Mouse (Mus musculus) spleen, adult 2 months (tissue): ENCODE results near the gene Mmp24. TPM values are rescaled to one million over a fixed set of nuclear protein-coding genes. Genes with fewer than 3 reads are reported as not detected.
A peak's percentile ranks its signal among the peaks of the same experiment; 100 is the strongest.
"Not testable (repeated sequence)": the region's sequence is repeated elsewhere in the genome, so short reads cannot be mapped to it uniquely, and the experiment has no call there.

Source experiments
- DNase-seq, 2 experiments: peaks; one replicate each; pipeline versions ENCODE4 v3.0.0 to v3.0.0-alpha.2; 2012 to 2021; ENCODE audit warnings: low spot score in 2 of 2, low read depth in 1 of 2
- H3K27ac ChIP-seq: fragments of 200-500 bp; 2 replicates; pipeline ENCODE4 v1.5.1; 2012; ENCODE audit warnings: low read length, inconsistent platforms; ENCODE audit not compliant: insufficient read depth
- H3K27me3 ChIP-seq: fragments of 200-500 bp; 2 replicates; pipeline ENCODE4 v1.6.1; 2012; ENCODE audit warnings: mild to moderate bottlenecking, moderate library complexity, low read length, inconsistent platforms; ENCODE audit not compliant: control insufficient read depth, insufficient read depth
- H3K36me3 ChIP-seq: fragments of 200-500 bp; 2 replicates; pipeline ENCODE4 v1.6.1; 2012; ENCODE audit warnings: mild to moderate bottlenecking, low read length, inconsistent platforms; ENCODE audit not compliant: control insufficient read depth, insufficient read depth
- H3K4me1 ChIP-seq: fragments of 200-500 bp; 2 replicates; pipeline ENCODE4 v1.6.1; 2011; ENCODE audit warnings: inconsistent platforms; ENCODE audit not compliant: control insufficient read depth, insufficient read depth, insufficient read length
- H3K4me3 ChIP-seq: fragments of 200-500 bp; 2 replicates; pipeline ENCODE4 v1.5.1; 2011; ENCODE audit warnings: mild to moderate bottlenecking, inconsistent platforms; ENCODE audit not compliant: insufficient read depth, insufficient read length; ENCODE audit errors: extremely low read depth
- CTCF ChIP-seq: fragments of 200-500 bp; IDR thresholded peaks from 2 replicates; pipeline ENCODE4 v1.5.1; 2011; ENCODE audit warnings: mild to moderate bottlenecking, inconsistent platforms; ENCODE audit not compliant: insufficient read depth, insufficient read length, insufficient replicate concordance; ENCODE audit errors: extremely low read depth
- POLR2A ChIP-seq: fragments of 200-500 bp; IDR thresholded peaks from 2 replicates; pipeline ENCODE4 v1.6.1; 2011; ENCODE audit warnings: low read depth, low read length, inconsistent platforms
- WGBS: fragments of 180-500 bp; shearing (Covaris S2); methylation state at CpG from one replicate; pipeline ENCODE4 v1.1.7; 2018; 5-methylcytosine and 5-hydroxymethylcytosine counted together
- polyA plus RNA-seq: library from polyadenylated mRNA; depleted of rRNA; stranded (reverse); fragments of >200 nt; gene quantifications from 2 replicates; pipeline ENCODE4 v1.2.3, GENCODE M21; 2012

Mmp24 gene
- polyA plus RNA-seq, 1 experiment = not detected

- Histone ChIP-seq H3K36me3 (peaks cover 19% of the 10 kb centered on the region), H3K4me1 (peaks cover 11% of the 10 kb centered on the region; the same call in 1 of the 2 replicates), H3K27me3 (no peaks in the 10 kb centered on the region), H3K27ac (no peak overlapping the region), H3K4me3 (no peak overlapping the region)
- DNase-seq = no peak
- WGBS = 91% methylated on average over 5 of the region's 5 CpGs
- TF ChIP-seq CTCF = no peak
- TF ChIP-seq POLR2A = no peak
Observed at GRCm38 (mm10) chr2:155820779-155821178, 45.6 kb downstream of the Mmp24 start.

DNA sequence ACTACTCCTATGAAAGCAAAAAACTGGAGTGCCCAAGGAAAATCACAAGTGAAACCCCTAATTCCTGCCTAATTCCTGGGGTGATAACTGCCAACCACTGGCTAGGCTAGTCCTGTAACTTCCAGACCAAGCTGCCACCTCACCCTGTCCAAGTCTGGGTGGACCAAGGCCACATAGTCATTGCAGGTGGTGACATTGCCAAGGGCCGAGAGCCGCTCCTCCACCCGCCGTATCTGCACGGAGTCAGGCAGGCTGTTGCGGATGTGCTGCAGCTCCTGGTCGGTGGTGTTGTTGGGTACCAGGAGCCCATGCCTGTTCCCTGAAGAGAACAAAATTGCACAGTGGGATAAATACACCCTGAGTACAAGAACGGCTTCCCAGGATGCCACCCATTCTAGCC lies 48.6 kb downstream of the Mmp24 start:
- DNase-seq = no peak
- H3K4me3 ChIP-seq = no peak overlapping the region
- H3K27me3 ChIP-seq = no peaks in the 10 kb centered on the region
- no peak overlapping the region for H3K27ac ChIP-seq
- H3K4me1 ChIP-seq = peaks cover 7% of the 10 kb centered on the region; the same call in 1 of the 2 replicates
- peaks cover 19% of the 10 kb centered on the region for H3K36me3 ChIP-seq
- WGBS = 92% methylated on average over 8 of the region's 8 CpGs
- no peak for TF ChIP-seq CTCF
- no peak for TF ChIP-seq POLR2A

DNA sequence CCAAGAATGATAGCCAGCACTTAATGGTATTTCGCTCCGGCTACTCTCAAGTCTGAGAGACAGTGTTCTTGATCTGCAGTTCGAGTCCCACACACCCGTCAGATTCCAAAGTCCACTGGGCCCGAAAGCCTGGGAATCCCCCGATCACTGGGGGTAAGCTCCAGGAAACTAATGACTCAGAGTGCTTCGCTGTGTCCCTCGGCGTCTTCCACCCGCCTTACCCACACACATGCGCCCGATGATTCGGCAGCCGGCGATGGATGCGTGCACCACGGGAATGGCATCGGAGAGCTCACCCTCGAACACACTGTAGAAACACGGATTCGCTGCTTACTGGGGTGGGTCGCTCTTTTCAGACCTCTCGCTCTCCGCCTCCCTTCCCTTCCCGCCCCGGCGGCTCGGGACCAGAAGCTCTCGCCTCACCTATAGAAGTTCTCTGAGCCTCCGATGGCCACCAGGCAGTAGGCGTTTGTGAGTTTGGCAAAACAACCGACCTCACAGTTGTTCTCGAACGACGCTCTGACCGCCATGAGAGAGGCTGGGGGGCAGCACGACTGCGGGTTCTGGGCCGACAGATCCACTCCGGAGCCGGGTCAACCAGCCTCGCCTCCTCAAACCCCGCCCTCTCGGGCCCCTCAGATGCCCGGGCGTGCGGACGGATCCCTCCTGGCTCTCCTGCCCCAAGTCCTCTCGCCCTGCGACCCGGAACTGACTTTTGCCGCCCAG lies 50.9 kb downstream of the Mmp24 start:
- WGBS = 2% methylated on average over 52 of the region's 52 CpGs
- H3K4me1 ChIP-seq = no peaks in the 10 kb centered on the region; the same call in 1 of the 2 replicates
- TF ChIP-seq POLR2A (no peak), CTCF (no peak)
- H3K27me3 ChIP-seq = no peaks in the 10 kb centered on the region
- peaks cover 17% of the 10 kb centered on the region for H3K36me3 ChIP-seq
- peak overlapping the region; percentile 81 for H3K27ac ChIP-seq
- DNase-seq = no peak
- peak overlapping the region; percentile 100 for H3K4me3 ChIP-seq

GRCm38 (mm10) chr2:155826630-155827424 lies 51.7 kb downstream of the Mmp24 start, which contains the start of gene Eif6:
TSS of gene Eif6 (minus strand) at chr2:155826925.
- DNase-seq = peak; percentile 57 to 83
- peaks cover 13% of the 10 kb centered on the region for H3K36me3 ChIP-seq
- WGBS = 2% methylated on average over 27 of the region's 27 CpGs
- peak within 1 kb of the TSS; percentile 81 for H3K27ac ChIP-seq
- no peaks in the 10 kb centered on the region for H3K27me3 ChIP-seq
- no peaks in the 10 kb centered on the region; the same call in 1 of the 2 replicates for H3K4me1 ChIP-seq
- H3K4me3 ChIP-seq = peak within 1 kb of the TSS; percentile 100
- TF ChIP-seq CTCF = no peak
- peak; percentile 66 for TF ChIP-seq POLR2A

DNA sequence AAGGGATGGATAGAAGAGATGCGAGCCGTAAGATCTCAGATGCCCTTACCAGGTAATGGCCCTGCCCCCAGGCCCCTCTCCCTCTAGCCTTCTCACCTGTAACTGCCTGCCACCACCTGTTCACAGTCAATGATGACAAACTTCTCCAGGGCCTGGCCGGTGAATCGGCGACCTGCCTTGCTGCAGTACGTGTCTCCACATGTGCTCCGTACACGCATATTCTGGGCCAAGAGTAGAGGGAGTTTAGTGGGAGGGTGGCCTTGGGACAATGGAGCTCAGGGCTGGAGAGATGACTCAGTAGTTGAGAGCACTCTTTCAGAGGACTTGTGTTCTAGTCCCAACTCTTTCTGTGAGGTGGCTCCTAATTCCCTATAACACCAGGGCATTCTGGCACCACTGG lies 55.7 kb downstream of the Mmp24 start:
- Histone ChIP-seq H3K27me3 (no peaks in the 10 kb centered on the region), H3K4me1 (no peaks in the 10 kb centered on the region; the same call in 1 of the 2 replicates), H3K4me3 (no peak overlapping the region), H3K36me3 (no peaks in the 10 kb centered on the region), H3K27ac (no peak overlapping the region)
- 90% methylated on average over 8 of the region's 8 CpGs for WGBS
- no peak for TF ChIP-seq POLR2A
- no peak for TF ChIP-seq CTCF
- no peak for DNase-seq

- no peak for TF ChIP-seq POLR2A
- TF ChIP-seq CTCF = no peak
Observed at GRCm38 (mm10) chr2:155831302-155831701, 56.2 kb downstream of the Mmp24 start.

DNA sequence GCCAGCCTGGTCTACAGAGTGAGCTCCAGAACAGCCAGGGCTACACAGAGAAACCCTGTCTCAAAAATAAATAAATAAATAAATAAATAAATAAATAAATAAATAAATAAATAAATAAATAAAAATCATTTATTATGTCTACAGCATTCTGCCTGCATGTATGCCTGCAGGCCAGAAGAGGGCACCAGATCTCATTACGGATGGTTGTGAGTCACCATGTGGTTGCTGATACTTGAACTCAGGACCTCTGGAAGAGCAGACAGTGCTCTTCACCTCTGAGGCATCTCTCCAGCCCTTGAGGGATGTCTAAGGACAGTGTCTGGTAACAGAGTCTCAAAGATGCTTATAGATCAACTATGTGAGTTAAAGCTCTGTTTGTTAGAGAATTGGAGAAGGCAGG lies 56.9 kb downstream of the Mmp24 start:
- not testable (repeated sequence) for H3K27me3 ChIP-seq, H3K36me3 ChIP-seq, H3K27ac ChIP-seq, H3K4me1 ChIP-seq, H3K4me3 ChIP-seq, DNase-seq
- 67% methylated on average over 1 of the region's 1 CpGs for WGBS

More at GRCm38 (mm10) chr2:155831302-155831701, 56.2 kb downstream of the Mmp24 start:
- DNase-seq = no peak
- Histone ChIP-seq H3K27me3 (no peaks in the 10 kb centered on the region), H3K4me1 (no peaks in the 10 kb centered on the region; the same call in 1 of the 2 replicates), H3K36me3 (no peaks in the 10 kb centered on the region), H3K27ac (no peak overlapping the region), H3K4me3 (no peak overlapping the region)
- 51% methylated on average over 9 of the region's 9 CpGs for WGBS
